Mouse (Mus musculus): Measurements from ENCODE around the gene Pdlim3.

GRCm38 (mm10) chr8:45896590-45896989 lies 11.3 kb downstream of the Pdlim3 start:
- TF ChIP-seq EP300 (IDR thresholded peaks at IDR 0.05) (no peak), CTCF (IDR thresholded peaks at IDR 0.05) (no peak)
